Mouse (Mus musculus) midbrain, embryonic 15.5 days (tissue): ENCODE results near the gene Anxa4. TPM values are rescaled to one million over a fixed set of nuclear protein-coding genes. Genes with fewer than 3 reads are reported as not detected.

Source experiments
- ATAC-seq: fragments of 200-750 bp; cut with Nextera tagmentation; replicated peaks from 2 replicates; pipeline ENCODE4 v1.8.0; 2017; ENCODE audit warnings: moderate TSS enrichment
- H3K27ac ChIP-seq: fragments of 300-500 bp; sonication (generic); 2 replicates; pipeline ENCODE4 v1.5.1; 2015; ENCODE audit warnings: mild to moderate bottlenecking, inconsistent platforms
- H3K27me3 ChIP-seq: fragments of 300-500 bp; sonication (generic); replicated peaks from 2 replicates; pipeline ENCODE4 v1.6.1; 2015; ENCODE audit warnings: inconsistent platforms
- H3K36me3 ChIP-seq: fragments of 300-500 bp; sonication (generic); replicated peaks from 2 replicates; pipeline ENCODE4 v1.6.1; 2015; ENCODE audit warnings: inconsistent platforms
- H3K4me1 ChIP-seq: fragments of 300-500 bp; sonication (generic); 2 replicates; pipeline ENCODE4 v1.6.1; 2015; ENCODE audit warnings: inconsistent platforms
- H3K4me2 ChIP-seq: fragments of 300-500 bp; sonication (generic); 2 replicates; pipeline ENCODE4 v1.6.1; 2015; ENCODE audit warnings: inconsistent platforms, mild to moderate bottlenecking, moderate library complexity
- H3K4me3 ChIP-seq: fragments of 300-500 bp; sonication (generic); 2 replicates; pipeline ENCODE4 v1.5.1; 2015; ENCODE audit warnings: mild to moderate bottlenecking, inconsistent platforms
- H3K9ac ChIP-seq: fragments of 300-500 bp; sonication (generic); 2 replicates; pipeline ENCODE4 v1.6.1; 2015; ENCODE audit warnings: mild to moderate bottlenecking, inconsistent platforms
- H3K9me3 ChIP-seq: fragments of 300-500 bp; sonication (generic); 2 replicates; pipeline ENCODE4 v1.6.1; 2016; ENCODE audit warnings: inconsistent platforms
- WGBS: fragments of 180-500 bp; shearing (Covaris S2); methylation state at CpG from one replicate; pipeline ENCODE4 v1.1.7; 2015; ENCODE audit warnings: mixed read lengths; 5-methylcytosine and 5-hydroxymethylcytosine counted together
- polyA plus RNA-seq: library from polyadenylated mRNA; unstranded; fragments of >200 nt; fragmentation: Nextera tagmentation; extraction: Ambion mirVana; gene quantifications from 2 replicates; pipeline ENCODE4 v1.2.1, GENCODE M21; 2015

Anxa4 gene
- polyA plus RNA-seq, 1 experiment from 2014 or later, result 5.5 TPM

DNA sequence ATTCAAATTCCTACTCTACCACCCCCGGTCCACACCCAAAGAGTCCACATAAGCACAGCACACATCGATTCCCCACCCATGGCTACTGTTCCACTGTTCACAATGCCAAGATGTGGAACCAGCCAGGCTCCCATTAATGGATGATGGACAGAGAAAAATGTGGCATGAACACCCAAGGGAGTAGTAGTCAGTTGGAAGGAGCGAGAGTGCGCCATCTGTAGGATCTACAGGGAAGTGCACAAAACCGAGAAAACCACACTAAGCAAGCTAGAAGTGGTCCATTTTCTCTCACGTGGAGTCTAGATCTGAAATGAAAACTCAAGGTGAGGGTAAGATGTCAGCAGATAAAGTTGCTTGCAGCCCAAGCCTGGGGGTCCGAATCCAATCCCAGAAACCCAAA is 27.3 kb upstream of the Anxa4 start:
- WGBS, result 65% methylated on average over 7 of the region's 7 CpGs
- H3K9me3 ChIP-seq, result no peaks in the 10 kb centered on the region
- no peaks in the 10 kb centered on the region for H3K36me3 ChIP-seq
- no peak overlapping the region for H3K4me3 ChIP-seq
- H3K4me2 ChIP-seq, result no peak overlapping the region
- no peaks in the 10 kb centered on the region for H3K27me3 ChIP-seq
- H3K9ac ChIP-seq, result no peak overlapping the region
- no peak overlapping the region for H3K27ac ChIP-seq
- H3K4me1 ChIP-seq, result peaks cover 8% of the 10 kb centered on the region
- ATAC-seq, result no peak

DNA sequence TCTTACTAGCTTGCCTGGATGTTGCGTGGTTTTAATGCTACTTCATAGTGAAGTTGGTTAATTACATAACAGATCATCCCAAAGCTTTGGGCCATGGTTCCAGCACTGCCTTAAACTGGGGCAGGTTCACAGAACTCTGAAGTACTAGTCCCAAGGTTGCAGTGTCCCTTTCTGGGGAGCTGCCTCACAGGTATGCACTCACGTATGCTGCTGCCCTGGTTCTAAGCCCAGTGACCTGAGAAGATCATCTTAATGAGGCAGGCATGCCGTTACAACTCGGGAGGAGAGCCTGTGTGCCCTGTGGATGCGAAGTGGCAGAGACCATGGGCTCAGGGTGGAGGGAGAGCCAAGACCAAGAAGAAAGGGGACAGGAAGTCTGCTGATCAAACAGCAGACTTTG is 26.5 kb upstream of the Anxa4 start:
- Histone ChIP-seq H3K4me1 (peaks cover 16% of the 10 kb centered on the region), H3K36me3 (no peaks in the 10 kb centered on the region), H3K9me3 (no peaks in the 10 kb centered on the region), H3K9ac (no peak overlapping the region), H3K27me3 (no peaks in the 10 kb centered on the region), H3K27ac (no peak overlapping the region), H3K4me2 (no peak overlapping the region), H3K4me3 (no peak overlapping the region)
- no peak for ATAC-seq
- 86% methylated on average over 5 of the region's 5 CpGs for whole genome bisulfite sequencing

DNA sequence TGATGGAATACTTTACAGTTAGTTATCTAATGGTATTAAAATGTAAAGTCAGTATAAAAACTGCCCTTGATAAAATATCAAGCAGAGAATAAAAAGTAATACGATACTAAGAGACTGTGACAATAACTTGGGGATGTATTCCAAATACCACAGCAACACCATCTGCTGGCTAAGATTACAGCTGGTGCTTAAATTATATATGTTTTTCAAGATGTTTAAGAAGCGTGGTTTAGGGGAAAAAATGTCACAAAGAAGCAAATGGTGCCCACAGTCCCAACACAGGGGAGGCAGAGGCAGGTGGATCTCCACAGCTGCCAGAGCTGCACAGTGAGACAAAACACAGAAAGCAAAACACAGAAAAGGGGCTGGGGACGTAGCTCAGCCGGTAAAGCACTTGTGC is 25.5 kb upstream of the Anxa4 start:
- no peak for ATAC-seq
- 84% methylated on average over 4 of the region's 4 CpGs for WGBS
- no peaks in the 10 kb centered on the region for H3K27me3 ChIP-seq

GRCm38 (mm10) chr6:86816586-86816985 is 23.2 kb upstream of the Anxa4 start:
- Histone ChIP-seq H3K27ac (no peak overlapping the region), H3K36me3 (no peaks in the 10 kb centered on the region), H3K9ac (no peak overlapping the region), H3K4me2 (no peak overlapping the region), H3K27me3 (no peaks in the 10 kb centered on the region), H3K4me1 (peaks cover 10% of the 10 kb centered on the region), H3K9me3 (no peaks in the 10 kb centered on the region), H3K4me3 (no peak overlapping the region)
- no peak for ATAC-seq
- WGBS, result 23% methylated on average over 8 of the region's 8 CpGs

More for the DNA sequence above, 25.5 kb upstream of the Anxa4 start:
- peaks cover 17% of the 10 kb centered on the region for H3K4me1 ChIP-seq
- H3K4me2 ChIP-seq, result no peak overlapping the region
- no peak overlapping the region for H3K4me3 ChIP-seq
- no peaks in the 10 kb centered on the region for H3K9me3 ChIP-seq
- H3K27ac ChIP-seq, result no peak overlapping the region
- no peak overlapping the region for H3K9ac ChIP-seq
- no peaks in the 10 kb centered on the region for H3K36me3 ChIP-seq

DNA sequence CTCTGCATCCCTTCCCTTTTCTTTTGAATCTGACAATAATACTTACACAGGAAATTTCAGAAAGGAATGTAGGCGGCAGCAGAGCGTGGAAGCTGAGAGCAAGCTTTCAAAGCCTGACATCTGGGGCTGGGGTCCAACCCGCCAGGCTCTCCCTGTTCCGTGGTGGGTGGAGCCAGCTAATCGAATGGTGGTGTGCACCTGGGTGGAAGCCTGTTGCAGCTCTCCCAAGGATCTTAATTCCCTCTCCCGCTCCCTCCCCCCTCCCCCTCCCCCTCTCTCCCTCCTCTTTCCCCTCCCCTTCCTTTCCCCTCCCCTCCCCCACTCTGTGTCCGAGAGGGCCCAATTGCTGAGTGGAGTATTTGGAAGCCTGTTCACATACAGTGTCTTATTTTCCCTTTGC is 22.1 kb upstream of the Anxa4 start:
- Histone ChIP-seq H3K4me3 (no peak overlapping the region), H3K27ac (0 out of 2 replicates have a peak overlapping the region, but pooled peaks have one; percentile 0), H3K4me2 (peak overlapping the region; percentile 33), H3K4me1 (peaks cover 10% of the 10 kb centered on the region), H3K9ac (no peak overlapping the region), H3K9me3 (no peaks in the 10 kb centered on the region), H3K27me3 (no peaks in the 10 kb centered on the region), H3K36me3 (no peaks in the 10 kb centered on the region)
- ATAC-seq, result no peak
- 8% methylated on average over 7 of the region's 7 CpGs for WGBS

DNA sequence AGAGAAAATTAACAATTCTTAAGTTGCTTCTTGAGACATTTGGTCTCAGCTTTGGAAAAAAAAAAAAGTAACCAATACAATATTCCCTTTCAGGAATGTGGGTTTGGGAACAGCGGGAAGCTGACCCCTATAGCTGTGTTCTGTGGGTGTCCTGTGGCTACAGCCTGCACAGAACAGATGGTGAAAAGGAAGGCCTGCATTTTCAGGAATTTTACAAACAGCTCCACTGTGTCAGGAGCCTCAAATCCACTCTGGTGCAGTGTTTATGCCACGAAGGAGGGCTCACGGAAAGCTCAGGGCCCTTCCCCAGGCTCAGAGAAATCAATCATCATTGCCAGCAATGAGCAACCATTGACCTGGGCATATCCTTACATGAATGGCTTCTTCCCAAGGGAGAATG is 21.5 kb upstream of the Anxa4 start:
- 0 out of 2 replicates have a peak overlapping the region, but pooled peaks have one; percentile 0 for H3K27ac ChIP-seq

GRCm38 (mm10) chr6:86813341-86813740 is 20.0 kb upstream of the Anxa4 start:
- no peak overlapping the region for H3K9ac ChIP-seq
- WGBS, result 23% methylated on average over 3 of the region's 3 CpGs
- H3K27me3 ChIP-seq, result no peaks in the 10 kb centered on the region
- no peaks in the 10 kb centered on the region for H3K9me3 ChIP-seq
- H3K4me3 ChIP-seq, result no peak overlapping the region
- H3K36me3 ChIP-seq, result no peaks in the 10 kb centered on the region
- no peak for ATAC-seq
- H3K27ac ChIP-seq, result no peak overlapping the region
- no peak overlapping the region for H3K4me2 ChIP-seq
- peaks cover 18% of the 10 kb centered on the region for H3K4me1 ChIP-seq

More for the DNA sequence above, 21.5 kb upstream of the Anxa4 start:
- no peak overlapping the region for H3K9ac ChIP-seq
- H3K36me3 ChIP-seq, result no peaks in the 10 kb centered on the region
- peaks cover 12% of the 10 kb centered on the region for H3K4me1 ChIP-seq
- no peaks in the 10 kb centered on the region for H3K27me3 ChIP-seq
- ATAC-seq, result no peak
- no peaks in the 10 kb centered on the region for H3K9me3 ChIP-seq
- WGBS, result 40% methylated on average over 3 of the region's 3 CpGs
- no peak overlapping the region for H3K4me3 ChIP-seq
- peak overlapping the region; percentile 33 for H3K4me2 ChIP-seq

DNA sequence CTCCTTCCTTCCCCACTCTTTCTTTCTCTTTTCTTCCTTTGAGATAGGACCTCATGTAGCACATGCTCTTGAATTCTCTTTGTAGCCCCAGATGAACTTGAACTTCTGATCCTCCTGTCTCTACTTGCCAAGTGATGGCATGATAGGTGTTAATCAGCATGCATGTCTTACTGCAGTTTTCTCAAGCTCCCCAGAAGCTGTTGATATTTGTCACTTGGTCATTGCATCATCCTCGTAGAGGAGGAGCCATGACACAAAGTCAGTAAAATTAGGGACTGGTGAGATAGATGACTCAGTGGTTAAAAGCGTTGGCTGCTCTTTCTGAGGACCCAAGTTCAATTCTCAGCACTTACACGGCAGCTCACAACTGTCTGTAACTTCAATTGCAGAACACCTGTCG is 19.5 kb upstream of the Anxa4 start:
- no peak overlapping the region for H3K9ac ChIP-seq
- ATAC-seq, result no peak
- H3K9me3 ChIP-seq, result no peaks in the 10 kb centered on the region
- H3K27ac ChIP-seq, result no peak overlapping the region
- H3K4me1 ChIP-seq, result peaks cover 18% of the 10 kb centered on the region
- no peak overlapping the region for H3K4me3 ChIP-seq
- WGBS, result 61% methylated on average over 4 of the region's 4 CpGs
- no peaks in the 10 kb centered on the region for H3K27me3 ChIP-seq
- H3K4me2 ChIP-seq, result no peak overlapping the region
- H3K36me3 ChIP-seq, result no peaks in the 10 kb centered on the region

DNA sequence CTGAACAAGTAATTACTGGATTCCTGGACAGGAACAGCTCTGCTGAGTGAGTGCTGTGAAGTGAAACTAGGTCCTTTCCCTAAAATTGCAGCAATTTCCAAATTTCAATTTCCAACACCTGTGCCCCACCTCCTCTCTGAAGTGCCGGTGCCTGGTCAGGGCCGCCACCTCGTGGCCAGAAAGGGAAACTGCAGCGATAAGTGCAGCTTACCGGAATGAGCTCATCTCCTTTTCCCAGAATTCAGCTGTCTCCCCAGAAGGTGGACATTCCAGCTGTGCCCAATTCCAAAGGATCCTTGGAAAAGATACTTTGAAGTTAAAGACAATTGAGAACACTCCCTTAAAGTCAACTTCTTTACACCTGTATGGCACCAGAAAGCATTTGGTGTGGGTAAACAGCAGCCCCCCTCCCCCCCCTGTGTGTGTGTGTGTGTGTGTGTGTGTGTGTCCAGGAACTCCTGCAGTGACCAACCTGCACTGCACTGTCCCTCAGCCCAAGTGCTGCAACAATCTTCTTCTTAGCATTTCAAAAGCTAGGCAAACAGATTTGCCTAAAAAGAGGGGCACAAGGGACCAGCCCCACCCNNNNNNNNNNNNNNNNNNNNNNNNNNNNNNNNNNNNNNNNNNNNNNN is 13.2 kb upstream of the Anxa4 start:
- H3K27me3 ChIP-seq, result no peaks in the 10 kb centered on the region
- WGBS, result 6% methylated on average over 5 of the region's 5 CpGs
- no peak for ATAC-seq
- no peak overlapping the region for H3K9ac ChIP-seq
- H3K9me3 ChIP-seq, result no peaks in the 10 kb centered on the region
- peaks cover 12% of the 10 kb centered on the region for H3K4me1 ChIP-seq
- no peak overlapping the region for H3K27ac ChIP-seq
- no peaks in the 10 kb centered on the region for H3K36me3 ChIP-seq
- H3K4me3 ChIP-seq, result no peak overlapping the region
- H3K4me2 ChIP-seq, result peak overlapping the region; percentile 22

DNA sequence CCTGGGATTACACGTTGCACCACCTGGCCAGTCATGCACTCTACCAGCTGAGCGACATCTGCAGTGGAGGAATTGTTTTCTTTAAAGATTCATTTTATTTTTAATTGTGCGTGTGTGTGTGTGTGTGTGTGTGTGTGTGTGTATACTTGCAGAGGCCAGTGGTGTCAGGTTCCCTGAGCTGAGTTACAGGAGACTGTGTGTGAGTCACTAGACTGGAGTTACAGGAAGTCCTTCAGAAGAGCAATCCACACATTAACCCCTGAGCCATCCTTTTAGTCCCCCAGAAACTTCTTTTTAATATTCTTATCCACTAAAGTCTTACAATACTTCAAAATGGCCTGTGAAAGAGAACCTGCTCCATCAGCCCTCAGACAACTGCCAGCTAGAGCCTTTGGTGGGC is 11.3 kb upstream of the Anxa4 start:
- no peak for ATAC-seq
- Histone ChIP-seq H3K9me3 (no peaks in the 10 kb centered on the region), H3K4me2 (no peak overlapping the region), H3K27ac (no peak overlapping the region), H3K4me1 (peaks cover 7% of the 10 kb centered on the region), H3K27me3 (no peaks in the 10 kb centered on the region), H3K4me3 (no peak overlapping the region), H3K36me3 (no peaks in the 10 kb centered on the region), H3K9ac (no peak overlapping the region)
- WGBS, result 86% methylated on average over 3 of the region's 3 CpGs

DNA sequence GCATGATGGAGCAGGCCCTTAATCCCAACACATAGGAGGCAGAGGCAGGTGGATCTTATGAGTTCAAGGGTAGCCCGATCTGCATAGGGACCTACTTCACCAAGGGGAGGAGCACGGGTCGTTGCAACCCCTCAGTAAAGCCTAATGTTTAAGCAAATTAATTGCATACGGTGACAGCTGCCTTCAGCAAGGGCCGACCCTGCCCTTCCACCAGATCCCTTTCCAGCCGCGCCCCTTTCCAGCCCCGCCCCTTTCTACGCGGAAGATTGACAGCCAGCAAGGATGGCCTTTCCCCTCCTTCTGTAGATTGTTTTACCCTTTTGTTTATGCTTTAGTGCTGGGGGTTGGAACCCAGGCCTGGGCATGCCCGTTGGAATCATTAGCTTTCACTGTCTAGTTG is 8.0 kb upstream of the Anxa4 start:
- no peaks in the 10 kb centered on the region for H3K9me3 ChIP-seq
- no peak overlapping the region for H3K27ac ChIP-seq
- no peak overlapping the region for H3K9ac ChIP-seq
- no peak overlapping the region for H3K4me3 ChIP-seq
- H3K36me3 ChIP-seq, result no peaks in the 10 kb centered on the region
- WGBS, result 53% methylated on average over 11 of the region's 11 CpGs
- H3K4me2 ChIP-seq, result no peak overlapping the region
- no peaks in the 10 kb centered on the region for H3K27me3 ChIP-seq
- no peaks in the 10 kb centered on the region for H3K4me1 ChIP-seq
- ATAC-seq, result no peak

GRCm38 (mm10) chr6:86800467-86800866 is 7.1 kb upstream of the Anxa4 start:
- Histone ChIP-seq H3K4me2 (no peak overlapping the region), H3K4me3 (no peak overlapping the region), H3K4me1 (no peaks in the 10 kb centered on the region), H3K9me3 (no peaks in the 10 kb centered on the region), H3K9ac (no peak overlapping the region), H3K27me3 (no peaks in the 10 kb centered on the region), H3K27ac (no peak overlapping the region), H3K36me3 (no peaks in the 10 kb centered on the region)
- no peak for ATAC-seq
- WGBS, result 91% methylated on average over 3 of the region's 3 CpGs

DNA sequence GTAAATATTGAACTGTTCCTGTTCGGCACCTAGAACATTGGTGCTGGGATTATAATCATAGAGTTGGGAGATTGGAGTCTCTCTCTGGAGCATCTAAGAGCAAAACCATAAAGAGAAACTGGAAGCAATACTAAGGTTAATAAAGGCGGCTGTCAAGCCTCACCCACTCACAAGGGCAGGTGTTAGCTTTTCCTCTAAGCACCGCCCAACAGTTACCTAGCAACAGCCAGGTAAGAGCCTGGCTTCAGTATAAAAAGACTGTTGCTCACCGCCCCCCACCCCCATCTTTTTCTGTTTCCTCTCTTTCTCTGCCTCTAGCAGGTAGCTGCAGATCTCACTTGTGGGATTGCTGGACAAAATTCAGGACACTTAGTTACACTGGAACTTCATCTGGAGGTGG is 4.1 kb upstream of the Anxa4 start:
- H3K27ac ChIP-seq, result no peak overlapping the region
- peaks cover 16% of the 10 kb centered on the region for H3K27me3 ChIP-seq
- H3K4me2 ChIP-seq, result no peak overlapping the region
- H3K4me3 ChIP-seq, result no peak overlapping the region
- no peaks in the 10 kb centered on the region for H3K36me3 ChIP-seq
- no peak for ATAC-seq
- H3K9ac ChIP-seq, result no peak overlapping the region
- H3K4me1 ChIP-seq, result peaks cover 12% of the 10 kb centered on the region
- WGBS, result 68% methylated on average over 4 of the region's 4 CpGs
- H3K9me3 ChIP-seq, result no peaks in the 10 kb centered on the region
